Mouse (Mus musculus): ENCODE data around the gene Mettl8.

Mettl8 gene

DNA sequence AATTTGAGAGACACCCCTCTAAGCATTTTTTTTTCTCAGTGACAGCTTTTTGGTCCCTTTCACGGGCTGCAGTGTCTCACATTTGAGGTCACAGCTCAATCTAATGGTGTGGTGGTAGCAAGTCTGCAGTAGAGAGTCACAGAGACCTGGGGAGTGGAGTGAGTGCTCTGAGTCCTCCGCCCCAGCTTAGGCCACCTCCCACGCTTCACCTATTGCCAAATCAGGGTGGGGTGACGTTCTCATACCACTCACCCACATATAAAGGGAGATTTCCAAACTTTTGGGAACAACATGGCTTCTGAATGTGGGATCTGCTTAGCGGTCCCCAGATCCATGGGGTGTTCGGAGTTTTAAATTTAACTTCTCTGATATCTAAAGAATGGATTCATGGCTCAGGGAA, 132.6 kb downstream of the Mettl8 start:
- peak; percentile 45 for DNase-seq

DNA sequence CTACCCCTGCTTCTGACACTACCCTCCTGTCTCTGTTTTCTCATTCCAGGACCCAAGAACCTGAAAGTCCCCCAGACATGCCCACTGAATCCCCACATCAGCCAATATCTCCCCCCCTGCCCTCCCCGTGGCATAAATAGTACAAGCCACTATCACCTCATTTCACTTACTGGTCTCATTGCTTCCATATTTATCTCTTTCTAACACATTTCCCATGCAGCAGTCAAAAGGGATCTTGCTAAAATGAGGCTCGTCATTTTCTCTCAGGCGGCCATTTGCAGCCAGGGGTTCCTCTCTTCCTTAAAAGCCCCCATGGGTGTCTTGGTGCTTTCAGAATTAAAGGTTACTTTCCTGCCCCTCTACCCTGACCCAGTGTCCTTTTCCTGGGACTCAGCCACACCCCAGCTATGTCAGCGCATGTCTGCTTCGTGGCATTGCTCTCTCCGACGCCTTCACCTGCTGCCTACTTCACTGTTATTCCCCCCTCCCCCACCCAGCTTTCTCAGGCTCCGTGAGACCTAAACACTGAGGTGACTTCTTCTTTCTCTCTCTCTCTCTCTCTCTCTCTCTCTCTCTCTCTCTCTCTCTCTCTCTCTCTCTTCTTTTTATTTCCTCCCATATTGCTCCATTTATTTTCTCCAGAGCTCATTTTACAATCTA, 134.3 kb downstream of the Mettl8 start:
- DNase-seq, result no peak

GRCm38 (mm10) chr2:70919913-70920522, 135.4 kb downstream of the Mettl8 start:
- DNase-seq, result peak; percentile 75

GRCm38 (mm10) chr2:70918516-70918915, 136.9 kb downstream of the Mettl8 start:
- DNase-seq, result no peak
